Mouse (Mus musculus) ES-Bruce4 (cell line): ENCODE data around the gene Tango2. TPM values are rescaled to one million over a fixed set of nuclear protein-coding genes. Genes with fewer than 3 reads are reported as not detected.

ENCODE experiments used
- H3K27ac ChIP-seq: 2 replicates; pipeline ENCODE4 v1.5.1; 2012; ENCODE audit warnings: low read length, inconsistent platforms; ENCODE audit not compliant: insufficient read depth
- H3K27me3 ChIP-seq: 2 replicates; pipeline ENCODE4 v1.6.1; 2012; ENCODE audit warnings: mild to moderate bottlenecking, low read length, inconsistent platforms; ENCODE audit not compliant: control insufficient read depth, poor library complexity, insufficient read depth, severe bottlenecking
- H3K36me3 ChIP-seq: 2 replicates; pipeline ENCODE4 v1.6.1; 2012; ENCODE audit warnings: inconsistent platforms, mild to moderate bottlenecking, low read length, moderate library complexity; ENCODE audit not compliant: control insufficient read depth, poor library complexity, insufficient read depth, severe bottlenecking
- H3K4me1 ChIP-seq: one replicate; pipeline ENCODE4 v1.8.1; 2011; ENCODE audit warnings: low read length; ENCODE audit not compliant: control insufficient read depth, insufficient read depth
- H3K4me3 ChIP-seq: 2 replicates; pipeline ENCODE4 v1.5.1; 2011; ENCODE audit warnings: low read depth, mild to moderate bottlenecking, low read length
- H3K9ac ChIP-seq: 2 replicates; pipeline ENCODE4 v1.6.1; 2012; ENCODE audit warnings: low read depth, mild to moderate bottlenecking, inconsistent platforms; ENCODE audit not compliant: poor library complexity, severe bottlenecking
- H3K9me3 ChIP-seq: replicated peaks from 2 replicates; pipeline ENCODE4 v1.6.1; 2012; ENCODE audit warnings: mild to moderate bottlenecking, low read length, inconsistent platforms; ENCODE audit not compliant: control insufficient read depth, poor library complexity, insufficient read depth, severe bottlenecking
- CTCF ChIP-seq: IDR thresholded peaks from one replicate; pipeline ENCODE4 v1.8.1; 2011; ENCODE audit warnings: low read depth, low read length
- EP300 ChIP-seq: IDR thresholded peaks from 2 replicates; pipeline ENCODE4 v1.6.1; 2011; ENCODE audit warnings: low read depth, low read length; ENCODE audit not compliant: insufficient read depth
- POLR2A ChIP-seq: IDR thresholded peaks from one replicate; pipeline ENCODE4 v1.8.1; 2011; ENCODE audit warnings: low read length; ENCODE audit not compliant: insufficient read depth
- polyA plus RNA-seq: library from polyadenylated mRNA; stranded (reverse); fragments of >200 nt; gene quantifications from 2 replicates; pipeline ENCODE4 v1.2.4, GENCODE M21; 2011; ENCODE audit warnings: low read depth; ENCODE audit not compliant: missing spikeins, insufficient read depth, insufficient read length

The Tango2 gene
- polyA plus RNA-seq, 1 experiment, result 19.3 TPM

- TF ChIP-seq CTCF, result no peak
- TF ChIP-seq POLR2A, result no peak
- no peak for TF ChIP-seq EP300
- Histone ChIP-seq H3K9me3 (no peaks in the 10 kb centered on the region), H3K4me1 (peaks cover 3% of the 10 kb centered on the region), H3K4me3 (no peak overlapping the region), H3K36me3 (peaks cover 66% of the 10 kb centered on the region), H3K27me3 (no peaks in the 10 kb centered on the region), H3K27ac (no peak overlapping the region), H3K9ac (no peak overlapping the region)
Measured at GRCm38 (mm10) chr16:18252736-18253135, 95.2 kb downstream of the Tango2 start.

- peak overlapping the region; percentile 12; the same call in 1 of the 2 replicates for H3K9ac ChIP-seq
- H3K36me3 ChIP-seq, result peaks cover 62% of the 10 kb centered on the region
- H3K27me3 ChIP-seq, result no peaks in the 10 kb centered on the region
- H3K27ac ChIP-seq, result no peak overlapping the region
- peaks cover 3% of the 10 kb centered on the region for H3K4me1 ChIP-seq
- no peak overlapping the region for H3K4me3 ChIP-seq
- no peaks in the 10 kb centered on the region for H3K9me3 ChIP-seq
- TF ChIP-seq POLR2A, result no peak
- TF ChIP-seq EP300, result no peak
- TF ChIP-seq CTCF, result no peak
Measured at GRCm38 (mm10) chr16:18250828-18251790, 96.8 kb downstream of the Tango2 start.

Other genes with a start within 250 kb of the Tango2 start
- gene Rtn4r, start 220.5 kb downstream of the Tango2 start, polyA plus RNA-seq, result 2.2 TPM in 2 replicates
- not detected in 2 replicates for gene Ccdc188, start 130.2 kb downstream of the Tango2 start, polyA plus RNA-seq
- gene Zdhhc8, start 113.0 kb downstream of the Tango2 start, polyA plus RNA-seq, result 11.7 and 12.9 TPM in 2 replicates
- gene Trmt2a, start 99.4 kb downstream of the Tango2 start, polyA plus RNA-seq, result 46.1 and 51.7 TPM in 2 replicates
- gene Ranbp1, start 99.4 kb downstream of the Tango2 start, polyA plus RNA-seq, result 500 and 515 TPM in 2 replicates
- not detected in 2 replicates for gene Gm49776, start 89.8 kb downstream of the Tango2 start, polyA plus RNA-seq
- gene Dgcr8, start 58.9 kb downstream of the Tango2 start, polyA plus RNA-seq, result 75.8 and 82.7 TPM in 2 replicates
- gene Arvcf, start 79 bp upstream of the Tango2 start, polyA plus RNA-seq, result 26.3 and 38.1 TPM in 2 replicates
- 7.1 and 9.3 TPM in 2 replicates for gene Txnrd2, start 78.3 kb upstream of the Tango2 start, polyA plus RNA-seq
- gene Comt, start 78.7 kb upstream of the Tango2 start, polyA plus RNA-seq, result 13.6 and 15.4 TPM in 2 replicates
- gene Gnb1l, start 150.6 kb upstream of the Tango2 start, polyA plus RNA-seq, result 13.7 and 16.2 TPM in 2 replicates
- 11.5 and 12.7 TPM in 2 replicates for gene Rtl10, start 150.8 kb upstream of the Tango2 start, polyA plus RNA-seq
- gene Tbx1, start 242.6 kb upstream of the Tango2 start, polyA plus RNA-seq, result 0.29 TPM in 1 of 2 replicates, not detected in the other